Mouse (Mus musculus): ENCODE results near the gene Cpsf2.

DNA sequence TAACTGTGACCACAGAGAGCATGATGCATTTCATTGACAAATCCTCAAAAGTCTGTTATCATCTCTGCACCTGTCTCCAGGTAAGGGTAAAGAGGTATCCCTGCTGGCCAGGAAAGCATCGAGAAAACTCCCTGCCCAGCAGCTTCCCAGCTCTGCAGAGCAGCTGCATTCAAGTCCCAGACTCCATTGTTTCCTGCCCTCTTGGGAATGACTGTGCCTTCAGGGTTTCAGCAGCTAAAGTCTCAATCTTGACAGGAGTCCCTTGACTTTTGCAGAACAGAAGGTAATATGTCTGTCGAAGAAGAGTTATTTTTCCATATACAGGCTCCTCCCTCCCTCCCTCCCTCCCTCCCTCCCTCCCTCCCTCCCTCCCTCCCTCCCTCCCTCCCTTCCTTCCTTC is 65.9 kb downstream of the Cpsf2 start:
- TF ChIP-seq CTCF (IDR thresholded peaks at IDR 0.05; ENCODE audit: low read depth) (no peak), EP300 (optimal IDR thresholded peaks at IDR 0.05) (no peak)
